Mouse (Mus musculus): ENCODE results near the gene Prkn. TPM values are rescaled to one million over a fixed set of nuclear protein-coding genes. Genes with fewer than 3 reads are reported as not detected.

Prkn gene
- total and polyA plus RNA-seq, 3 experiments: 0.39 to 0.50 TPM; not detected in 1

DNA sequence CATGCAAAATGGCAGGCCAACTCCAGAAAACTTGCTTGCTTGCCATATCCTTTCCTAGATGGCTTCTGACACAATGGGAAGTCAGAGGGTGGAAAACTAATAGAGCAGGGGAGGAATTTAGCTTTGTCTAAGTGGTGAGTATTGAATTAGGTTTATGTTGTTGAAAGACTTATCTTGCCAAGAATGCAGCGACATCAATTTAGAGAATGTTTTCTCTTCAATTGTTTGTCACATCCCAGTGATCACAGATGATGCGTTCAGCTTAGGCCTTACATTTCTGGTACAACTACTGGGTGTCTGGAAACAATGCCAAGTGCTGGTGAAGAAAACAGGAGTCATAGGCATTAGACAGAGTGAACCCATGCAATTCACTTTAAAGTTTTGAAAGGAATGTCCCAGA is 628.4 kb downstream of the Prkn start:
- H3K36me3 ChIP-seq (ENCODE audit: control insufficient read depth in 1 of 2, insufficient read depth in 2 of 2, low read length in 2 of 2): no peaks in the 10 kb centered on the region
- H3K9ac ChIP-seq (ENCODE audit: control insufficient read depth, low read depth, low read length, poor library complexity, severe bottlenecking): no peak overlapping the region
- H3K27ac ChIP-seq (ENCODE audit: control insufficient read depth, low read depth, low read length): no peak overlapping the region
- DNase-seq (ENCODE audit: low read depth, low spot score): no peak
- H3K4me1 ChIP-seq (ENCODE audit: control insufficient read depth in 1 of 2, insufficient read depth in 2 of 2, low read length in 2 of 2): no peaks in the 10 kb centered on the region
- H3K79me2 ChIP-seq (ENCODE audit: control insufficient read depth, insufficient read depth, low read length, poor library complexity): no peaks in the 10 kb centered on the region
- no peaks in the 10 kb centered on the region for H3K27me3 ChIP-seq (ENCODE audit: control insufficient read depth in 1 of 2, insufficient read depth in 2 of 2, low read length in 2 of 2)
- H3K4me3 ChIP-seq (ENCODE audit: control insufficient read depth in 1 of 2, insufficient read depth in 1 of 2, low read depth in 2 of 2, low read length in 2 of 2): no peak overlapping the region
- H3K9me3 ChIP-seq (replicated peaks; ENCODE audit: insufficient read depth, low read length): no peaks in the 10 kb centered on the region
- no peak for TF ChIP-seq POLR2AphosphoS5 (IDR thresholded peaks at IDR 0.05; ENCODE audit: borderline replicate concordance, low read depth, low read length)

GRCm38 (mm10) chr17:11483032-11483431 is 642.8 kb downstream of the Prkn start:
- no peak for DNase-seq (ENCODE audit: low read depth, low spot score)
- no peaks in the 10 kb centered on the region for H3K36me3 ChIP-seq (ENCODE audit: control insufficient read depth in 1 of 2, insufficient read depth in 2 of 2, low read length in 2 of 2)
- H3K79me2 ChIP-seq (ENCODE audit: control insufficient read depth, insufficient read depth, low read length, poor library complexity): no peaks in the 10 kb centered on the region
- no peak overlapping the region for H3K27ac ChIP-seq (ENCODE audit: control insufficient read depth, low read depth, low read length)
- H3K4me3 ChIP-seq (ENCODE audit: control insufficient read depth in 1 of 2, insufficient read depth in 1 of 2, low read depth in 2 of 2, low read length in 2 of 2): no peak overlapping the region
- no peaks in the 10 kb centered on the region; a peak in 1 of 4 replicates for H3K27me3 ChIP-seq (ENCODE audit: control insufficient read depth in 1 of 2, insufficient read depth in 2 of 2, low read length in 2 of 2)
- no peak overlapping the region for H3K9ac ChIP-seq (ENCODE audit: control insufficient read depth, low read depth, low read length, poor library complexity, severe bottlenecking)
- TF ChIP-seq MAZ (IDR thresholded peaks at IDR 0.05; ENCODE audit: low read depth, low read length): no peak
- no peak for TF ChIP-seq NELFE (IDR thresholded peaks at IDR 0.05; ENCODE audit: low read depth, low read length)
- no peak for TF ChIP-seq KAT2A (conservative IDR thresholded peaks at IDR 0.05; ENCODE audit: low read depth, low read length)
- TF ChIP-seq MYC (IDR thresholded peaks at IDR 0.05; ENCODE audit: low read depth, low read length): no peak
- TF ChIP-seq MAX (IDR thresholded peaks at IDR 0.05; ENCODE audit: low read length): no peak
- no peak for TF ChIP-seq UBTF (IDR thresholded peaks at IDR 0.05; ENCODE audit: borderline replicate concordance, insufficient read depth, low read depth, low read length)
- TF ChIP-seq TCF12 (IDR thresholded peaks at IDR 0.05; ENCODE audit: low read depth, low read length): no peak
- no peak for TF ChIP-seq SIN3A (IDR thresholded peaks at IDR 0.05; ENCODE audit: low read length)
- TF ChIP-seq USF2 (IDR thresholded peaks at IDR 0.05; ENCODE audit: borderline replicate concordance in 1 of 2, insufficient read depth in 1 of 2, low read depth in 1 of 2, low read length in 2 of 2): no peak
- H3K4me1 ChIP-seq (ENCODE audit: control insufficient read depth in 1 of 2, insufficient read depth in 2 of 2, low read length in 2 of 2): no peaks in the 10 kb centered on the region; a peak in 1 of 4 replicates
- no peaks in the 10 kb centered on the region for H3K9me3 ChIP-seq (replicated peaks; ENCODE audit: insufficient read depth, low read length)

- Histone ChIP-seq H3K9ac (ENCODE audit: control insufficient read depth, low read depth, low read length, poor library complexity, severe bottlenecking) (no peak overlapping the region), H3K36me3 (ENCODE audit: control insufficient read depth in 1 of 2, insufficient read depth in 2 of 2, low read length in 2 of 2) (no peaks in the 10 kb centered on the region), H3K79me2 (ENCODE audit: control insufficient read depth, insufficient read depth, low read length, poor library complexity) (no peaks in the 10 kb centered on the region), H3K4me3 (ENCODE audit: control insufficient read depth in 1 of 2, insufficient read depth in 1 of 2, low read depth in 2 of 2, low read length in 2 of 2) (no peak overlapping the region), H3K27me3 (ENCODE audit: control insufficient read depth in 1 of 2, insufficient read depth in 2 of 2, low read length in 2 of 2) (no peaks in the 10 kb centered on the region), H3K27ac (ENCODE audit: control insufficient read depth, low read depth, low read length) (no peak overlapping the region), H3K4me1 (ENCODE audit: control insufficient read depth in 1 of 2, insufficient read depth in 2 of 2, low read length in 2 of 2) (no peaks in the 10 kb centered on the region), H3K9me3 (replicated peaks; ENCODE audit: insufficient read depth, low read length) (no peaks in the 10 kb centered on the region)
- DNase-seq (ENCODE audit: low read depth, low spot score): no peak
- TF ChIP-seq KAT2A (conservative IDR thresholded peaks at IDR 0.05; ENCODE audit: low read depth, low read length) (no peak), ETS1 (IDR thresholded peaks at IDR 0.05; ENCODE audit: low read depth, low read length) (no peak), HCFC1 (IDR thresholded peaks at IDR 0.05; ENCODE audit: low read depth, low read length) (no peak), ZC3H11A (IDR thresholded peaks at IDR 0.05; ENCODE audit: low read depth, low read length) (no peak), BHLHE40 (IDR thresholded peaks at IDR 0.05; ENCODE audit: borderline replicate concordance, low read depth, low read length) (no peak), NRF1 (IDR thresholded peaks at IDR 0.05; ENCODE audit: insufficient read depth, low read depth, low read length, poor library complexity, severe bottlenecking) (no peak), MAFK (IDR thresholded peaks at IDR 0.05; ENCODE audit: borderline replicate concordance, low read depth, low read length) (no peak), CHD2 (IDR thresholded peaks at IDR 0.05; ENCODE audit: low read length) (no peak), ZKSCAN1 (IDR thresholded peaks at IDR 0.05; ENCODE audit: low read depth, low read length) (no peak), CTCF (IDR thresholded peaks at IDR 0.05 in 2 of 3, conservative IDR thresholded peaks at IDR 0.05 in 1 of 3; ENCODE audit: control insufficient read depth in 1 of 3, insufficient read depth in 1 of 3, low read depth in 2 of 3, low read length in 3 of 3, poor library complexity in 1 of 3, severe bottlenecking in 1 of 3) (no peak), TAL1 (IDR thresholded peaks at IDR 0.05; ENCODE audit: low read length) (no peak), E2F4 (IDR thresholded peaks at IDR 0.05; ENCODE audit: borderline replicate concordance, low read depth, low read length) (no peak), SIN3A (IDR thresholded peaks at IDR 0.05; ENCODE audit: low read length) (no peak), MAX (IDR thresholded peaks at IDR 0.05; ENCODE audit: low read length) (no peak), TBP (IDR thresholded peaks at IDR 0.05; ENCODE audit: low read depth, low read length) (no peak), MAZ (IDR thresholded peaks at IDR 0.05; ENCODE audit: low read depth, low read length) (no peak), RAD21 (IDR thresholded peaks at IDR 0.05; ENCODE audit: low read depth, low read length) (no peak), USF2 (IDR thresholded peaks at IDR 0.05; ENCODE audit: borderline replicate concordance in 1 of 2, insufficient read depth in 1 of 2, low read depth in 1 of 2, low read length in 2 of 2) (no peak), GABPA (IDR thresholded peaks at IDR 0.05; ENCODE audit: low read depth, low read length) (no peak), SMC3 (IDR thresholded peaks at IDR 0.05; ENCODE audit: low read depth, low read length) (no peak)
Observed at GRCm38 (mm10) chr17:11490051-11490450, 649.9 kb downstream of the Prkn start.

Measured in MEL (cell line).